Mouse (Mus musculus): ENCODE data around the gene Uhmk1. TPM values are rescaled to one million over a fixed set of nuclear protein-coding genes. Genes with fewer than 3 reads are reported as not detected.

Uhmk1 gene
- total and polyA plus RNA-seq, 3 experiments, result 19.5 to 43.9 (median 28.9) TPM

GRCm38 (mm10) chr1:170223276-170223675, 8.1 kb upstream of the Uhmk1 start:
- TF ChIP-seq TBP (IDR thresholded peaks at IDR 0.05; ENCODE audit: low read depth, low read length) (no peak), E2F4 (IDR thresholded peaks at IDR 0.05; ENCODE audit: borderline replicate concordance, low read depth, low read length) (no peak), POLR2AphosphoS2 (IDR thresholded peaks at IDR 0.05; ENCODE audit: low read length) (no peak), MEF2A (IDR thresholded peaks at IDR 0.05; ENCODE audit: extremely low read depth, insufficient replicate concordance, low read depth, low read length, poor library complexity, severe bottlenecking) (no peak), POLR2AphosphoS5 (IDR thresholded peaks at IDR 0.05; ENCODE audit: borderline replicate concordance, low read depth, low read length) (no peak), MAFK (IDR thresholded peaks at IDR 0.05; ENCODE audit: borderline replicate concordance, low read depth, low read length) (no peak), USF2 (IDR thresholded peaks at IDR 0.05; ENCODE audit: borderline replicate concordance in 1 of 2, insufficient read depth in 1 of 2, low read depth in 1 of 2, low read length in 2 of 2) (no peak), SIN3A (IDR thresholded peaks at IDR 0.05; ENCODE audit: low read length) (no peak), ZC3H11A (IDR thresholded peaks at IDR 0.05; ENCODE audit: low read depth, low read length) (no peak), ELF1 (IDR thresholded peaks at IDR 0.05; ENCODE audit: low read depth, low read length) (no peak), JUND (IDR thresholded peaks at IDR 0.05; ENCODE audit: low read depth, low read length) (no peak), MYC (IDR thresholded peaks at IDR 0.05; ENCODE audit: low read depth, low read length) (no peak), CHD1 (IDR thresholded peaks at IDR 0.05; ENCODE audit: low read depth, low read length) (no peak), SMC3 (IDR thresholded peaks at IDR 0.05; ENCODE audit: low read depth, low read length) (no peak), RAD21 (IDR thresholded peaks at IDR 0.05; ENCODE audit: low read depth, low read length) (no peak), GATA1 (IDR thresholded peaks at IDR 0.05; ENCODE audit: low read depth, low read length) (no peak), NELFE (IDR thresholded peaks at IDR 0.05; ENCODE audit: low read depth, low read length) (no peak), CTCF (IDR thresholded peaks at IDR 0.05 in 2 of 3, conservative IDR thresholded peaks at IDR 0.05 in 1 of 3; ENCODE audit: control insufficient read depth in 1 of 3, insufficient read depth in 1 of 3, low read depth in 2 of 3, low read length in 3 of 3, poor library complexity in 1 of 3, severe bottlenecking in 1 of 3) (no peak), HCFC1 (IDR thresholded peaks at IDR 0.05; ENCODE audit: low read depth, low read length) (no peak)
- no peak overlapping the region for H3K9ac ChIP-seq (ENCODE audit: control insufficient read depth, low read depth, low read length, poor library complexity, severe bottlenecking)

GRCm38 (mm10) chr1:170220351-170220750, 5.2 kb upstream of the Uhmk1 start:
- TF ChIP-seq ZNF384 (IDR thresholded peaks at IDR 0.05; ENCODE audit: low read depth, low read length) (no peak), CTCF (IDR thresholded peaks at IDR 0.05 in 2 of 3, conservative IDR thresholded peaks at IDR 0.05 in 1 of 3; ENCODE audit: control insufficient read depth in 1 of 3, insufficient read depth in 1 of 3, low read depth in 2 of 3, low read length in 3 of 3, poor library complexity in 1 of 3, severe bottlenecking in 1 of 3) (no peak), GABPA (IDR thresholded peaks at IDR 0.05; ENCODE audit: low read depth, low read length) (no peak), POLR2AphosphoS5 (IDR thresholded peaks at IDR 0.05; ENCODE audit: borderline replicate concordance, low read depth, low read length) (no peak)
- peaks cover 0 to 2% of the 10 kb centered on the region in 2 experiments; a peak in 1 of 4 replicates for H3K4me1 ChIP-seq (ENCODE audit: control insufficient read depth in 1 of 2, insufficient read depth in 2 of 2, low read length in 2 of 2)

More at GRCm38 (mm10) chr1:170223276-170223675, 8.1 kb upstream of the Uhmk1 start:
- Histone ChIP-seq H3K79me2 (ENCODE audit: control insufficient read depth, insufficient read depth, low read length, poor library complexity) (no peaks in the 10 kb centered on the region), H3K4me3 (ENCODE audit: control insufficient read depth in 1 of 2, insufficient read depth in 1 of 2, low read depth in 2 of 2, low read length in 2 of 2) (no peak overlapping the region), H3K27me3 (ENCODE audit: control insufficient read depth in 1 of 2, insufficient read depth in 2 of 2, low read length in 2 of 2) (peaks cover 4% of the 10 kb centered on the region in 2 experiments; a peak in 3 of 4 replicates), H3K9me3 (replicated peaks; ENCODE audit: insufficient read depth, low read length) (no peaks in the 10 kb centered on the region), H3K27ac (ENCODE audit: control insufficient read depth, low read depth, low read length) (no peak overlapping the region), H3K4me1 (ENCODE audit: control insufficient read depth in 1 of 2, insufficient read depth in 2 of 2, low read length in 2 of 2) (no peaks in the 10 kb centered on the region), H3K36me3 (ENCODE audit: control insufficient read depth in 1 of 2, insufficient read depth in 2 of 2, low read length in 2 of 2) (no peaks in the 10 kb centered on the region)
- DNase-seq (ENCODE audit: low read depth, low spot score), result no peak

More at GRCm38 (mm10) chr1:170220351-170220750, 5.2 kb upstream of the Uhmk1 start:
- Histone ChIP-seq H3K9ac (ENCODE audit: control insufficient read depth, low read depth, low read length, poor library complexity, severe bottlenecking) (no peak overlapping the region), H3K79me2 (ENCODE audit: control insufficient read depth, insufficient read depth, low read length, poor library complexity) (no peaks in the 10 kb centered on the region), H3K4me3 (ENCODE audit: control insufficient read depth in 1 of 2, insufficient read depth in 1 of 2, low read depth in 2 of 2, low read length in 2 of 2) (no peak overlapping the region), H3K27me3 (ENCODE audit: control insufficient read depth in 1 of 2, insufficient read depth in 2 of 2, low read length in 2 of 2) (peaks cover 4% of the 10 kb centered on the region in 2 experiments; a peak in 3 of 4 replicates), H3K36me3 (ENCODE audit: control insufficient read depth in 1 of 2, insufficient read depth in 2 of 2, low read length in 2 of 2) (peaks cover 0 to 6% of the 10 kb centered on the region in 2 experiments; a peak in 2 of 4 replicates), H3K9me3 (replicated peaks; ENCODE audit: insufficient read depth, low read length) (no peaks in the 10 kb centered on the region), H3K27ac (ENCODE audit: control insufficient read depth, low read depth, low read length) (no peak overlapping the region)
- DNase-seq (ENCODE audit: low read depth, low spot score), result no peak
